Mouse (Mus musculus) megakaryocyte, adult 5-6 weeks (primary cell): ENCODE data around the gene Ugt1a9. TPM values are rescaled to one million over a fixed set of nuclear protein-coding genes. Genes with fewer than 3 reads are reported as not detected.

Experiments used
- ATAC-seq: 2 replicates; pipeline ENCODE4 v1.8.0; 2016; ENCODE audit warnings: mild to moderate bottlenecking, inconsistent platforms; ENCODE audit not compliant: poor library complexity, severe bottlenecking
- total RNA-seq, 2 experiments: library from RNA; stranded (forward) in 1 of 2; stranded (reverse) in 1 of 2; fragments of 153-499, 151-499 nt in 1 of 2; fragments of 221-1000, 200-1000 nt in 1 of 2; gene quantifications; 2 replicates each; pipeline versions ENCODE4 v1.2.3 to v1.2.4; 2015 to 2017

The Ugt1a9 gene
- total RNA-seq, 2 experiments from 2014 or later, result not detected

DNA sequence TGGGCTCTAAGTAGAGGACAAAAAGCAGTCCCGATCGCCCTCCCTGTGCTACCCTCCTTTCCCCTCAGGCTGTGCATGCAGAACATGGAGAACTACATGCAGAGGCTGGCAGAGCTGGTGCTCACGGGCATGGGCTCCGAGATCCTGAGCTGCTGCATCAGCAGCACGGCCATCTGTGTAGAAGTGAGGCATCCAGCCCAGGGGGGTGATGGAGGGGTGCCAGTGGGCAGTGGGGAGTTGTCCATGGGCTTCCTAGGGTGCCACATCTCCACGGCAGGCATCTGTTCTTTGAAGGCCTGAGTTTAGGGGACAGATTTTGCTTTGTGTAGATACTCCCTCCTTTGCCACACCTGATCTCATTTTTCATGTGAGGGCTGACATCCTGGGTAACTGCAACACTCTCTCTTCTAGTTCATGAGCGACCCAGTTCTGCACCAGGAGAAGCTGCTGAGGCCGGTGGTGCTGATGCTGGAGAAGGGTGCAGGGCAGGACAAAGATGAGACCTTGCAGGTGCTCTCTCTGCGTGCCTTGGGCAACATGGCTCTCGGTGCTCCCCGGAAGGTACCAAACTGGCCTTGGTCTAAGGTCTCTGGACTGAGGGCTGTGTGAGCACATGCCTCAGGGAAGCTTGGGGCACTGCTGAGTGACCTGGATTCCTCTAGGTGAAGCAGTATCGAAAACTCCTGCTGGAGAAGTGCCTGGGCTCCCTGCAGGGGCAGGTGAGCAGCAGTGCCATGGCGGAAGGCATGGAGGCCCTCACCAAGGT, 185.6 kb downstream of the Ugt1a9 start:
- no peak for ATAC-seq

DNA sequence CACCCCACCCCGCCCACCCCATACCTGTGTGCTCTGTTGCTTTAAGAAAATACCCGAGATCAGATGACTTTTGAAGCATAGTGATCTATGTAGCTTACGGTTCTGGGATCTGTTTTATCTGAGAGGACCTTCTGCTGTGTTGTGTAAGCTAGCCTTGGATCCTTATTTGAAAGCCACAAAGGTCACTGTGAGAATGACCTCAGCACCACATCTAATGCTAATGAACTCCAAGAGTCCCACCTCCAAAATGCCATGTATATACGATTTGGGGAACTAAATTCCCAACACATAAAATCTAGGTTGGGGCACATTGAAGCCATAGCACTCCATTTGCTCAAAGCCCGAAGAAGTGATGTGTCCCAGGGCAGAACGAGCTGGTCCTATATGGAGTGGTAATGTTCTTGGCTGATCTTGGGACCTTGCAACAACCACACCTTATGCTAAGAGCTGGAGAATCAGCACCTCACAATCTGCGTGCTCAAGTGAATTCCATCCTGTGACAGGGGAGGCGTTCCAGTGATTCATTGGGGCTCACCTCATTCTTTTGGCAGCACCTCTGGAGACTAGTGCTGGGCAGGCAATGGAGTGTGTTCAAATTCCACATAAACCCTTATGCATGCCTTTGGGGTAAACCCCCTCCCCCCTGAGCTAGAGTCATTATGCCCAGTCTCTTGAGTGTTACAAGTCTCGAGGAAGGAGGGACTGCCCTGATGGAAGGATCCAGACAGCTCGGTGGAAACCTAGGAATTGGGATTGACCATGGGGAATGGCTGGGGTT, 186.5 kb downstream of the Ugt1a9 start:
- no peak for ATAC-seq

DNA sequence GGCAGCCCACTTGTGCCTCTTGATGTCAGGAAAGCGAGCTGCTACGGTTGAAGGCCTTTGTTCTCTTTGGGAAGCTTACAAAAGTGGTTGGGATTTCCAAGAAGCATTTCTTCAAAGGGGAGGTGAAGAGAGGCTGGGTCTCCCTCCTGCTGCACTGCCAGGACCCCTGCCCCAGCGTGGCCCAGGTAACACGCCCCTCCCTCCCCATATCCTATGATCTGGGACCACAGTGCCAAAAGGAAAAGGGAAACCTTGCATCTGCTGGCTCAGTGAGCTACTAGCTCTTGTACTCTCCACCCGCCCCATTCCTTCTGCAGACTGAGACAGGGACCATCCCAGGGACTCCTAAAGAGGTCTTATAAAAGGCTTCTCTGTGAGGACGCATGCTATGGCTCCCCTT, 187.1 kb downstream of the Ugt1a9 start:
- no peak for ATAC-seq

DNA sequence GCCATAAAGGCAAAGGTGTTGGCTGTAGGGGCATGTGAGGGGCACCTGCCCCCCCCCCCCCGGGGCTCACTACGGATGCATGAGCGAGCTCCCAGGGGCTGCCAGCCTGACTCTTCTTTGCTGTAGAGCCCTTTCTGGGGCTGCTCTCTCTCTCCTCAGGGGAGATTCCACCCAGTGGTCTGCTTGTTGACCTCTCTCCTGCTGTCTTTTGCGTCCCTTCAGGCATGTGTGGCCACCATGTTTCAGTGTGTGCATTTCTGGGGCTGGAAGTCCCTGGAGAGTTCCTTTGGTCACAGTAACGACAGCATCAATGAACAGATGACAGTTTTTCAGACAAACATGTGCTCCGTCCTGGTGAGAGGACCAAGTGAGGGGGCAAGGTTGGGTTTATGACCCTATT, 187.8 kb downstream of the Ugt1a9 start:
- no peak for ATAC-seq

GRCm38 (mm10) chr1:88258881-88259642, 188.5 kb downstream of the Ugt1a9 start:
- ATAC-seq, result no peak

DNA sequence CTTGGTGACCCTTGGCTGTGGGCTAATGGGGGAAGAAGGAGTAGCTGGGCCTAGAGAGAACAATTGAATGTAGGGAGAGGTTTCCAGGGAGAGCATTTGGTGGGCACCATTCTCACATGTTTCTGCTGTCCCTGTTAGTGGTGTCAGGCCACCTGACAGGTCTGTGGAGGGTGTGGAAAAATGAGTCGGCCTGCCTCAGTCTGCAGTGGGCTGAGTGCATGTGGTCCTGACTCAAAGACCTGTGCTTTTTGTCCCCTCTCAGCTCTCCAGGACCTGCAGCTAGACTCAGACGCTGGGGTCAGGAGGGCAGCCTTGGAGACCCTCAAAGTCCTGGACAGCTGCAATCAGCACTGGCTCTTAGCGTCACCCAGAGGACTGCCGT, 189.0 kb downstream of the Ugt1a9 start:
- no peak for ATAC-seq

GRCm38 (mm10) chr1:88260114-88260513, 189.5 kb downstream of the Ugt1a9 start:
- ATAC-seq, result peak; percentile 22

- ATAC-seq, result peak; percentile 48
Measured at GRCm38 (mm10) chr1:88260604-88261377, 190.2 kb downstream of the Ugt1a9 start.

GRCm38 (mm10) chr1:88261706-88262105, 191.1 kb downstream of the Ugt1a9 start:
- ATAC-seq, result no peak

DNA sequence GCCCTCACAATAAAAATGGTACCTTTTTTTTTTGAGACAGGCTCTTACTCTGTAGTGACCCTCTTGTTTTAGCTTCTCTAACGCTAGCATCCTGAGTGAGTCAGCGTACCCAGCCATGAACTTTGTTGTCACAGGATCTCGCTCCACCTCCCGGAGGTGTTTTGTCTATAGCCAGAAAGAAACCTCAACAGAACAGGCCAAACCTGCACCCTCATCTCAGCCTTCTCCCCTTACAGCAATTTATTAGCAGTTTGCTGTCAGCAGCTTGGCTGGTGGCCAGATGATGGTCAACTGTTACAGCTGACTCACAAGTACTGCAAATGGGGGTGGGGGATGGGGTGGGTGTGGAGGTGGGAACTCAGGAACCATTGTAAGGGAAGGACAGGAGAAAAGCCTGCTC, 191.7 kb downstream of the Ugt1a9 start:
- 0 out of 2 replicates have a peak, but pooled peaks have one; percentile 2 for ATAC-seq

- ATAC-seq, result no peak
Measured at GRCm38 (mm10) chr1:88262961-88263360, 192.4 kb downstream of the Ugt1a9 start.

DNA sequence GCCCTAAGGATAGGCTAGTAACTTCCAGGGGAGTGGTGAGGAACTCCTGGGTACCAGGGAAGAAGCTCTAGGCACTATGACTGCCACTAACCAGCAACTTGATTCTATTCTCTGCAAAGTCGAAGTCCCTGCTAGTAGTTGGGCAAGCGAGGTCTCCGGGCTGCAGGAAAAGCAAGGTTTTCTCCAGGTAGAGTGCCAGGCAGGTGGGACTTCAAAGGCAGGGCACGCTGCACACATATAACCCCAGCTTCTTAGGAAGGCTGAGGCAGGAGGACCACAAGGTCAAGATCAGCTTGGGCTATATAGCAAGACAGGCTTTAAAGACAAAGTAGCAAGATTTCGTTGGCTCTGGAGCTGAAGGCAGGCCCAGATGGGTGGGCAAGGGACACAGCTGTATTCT, 193.2 kb downstream of the Ugt1a9 start:
- ATAC-seq, result no peak

DNA sequence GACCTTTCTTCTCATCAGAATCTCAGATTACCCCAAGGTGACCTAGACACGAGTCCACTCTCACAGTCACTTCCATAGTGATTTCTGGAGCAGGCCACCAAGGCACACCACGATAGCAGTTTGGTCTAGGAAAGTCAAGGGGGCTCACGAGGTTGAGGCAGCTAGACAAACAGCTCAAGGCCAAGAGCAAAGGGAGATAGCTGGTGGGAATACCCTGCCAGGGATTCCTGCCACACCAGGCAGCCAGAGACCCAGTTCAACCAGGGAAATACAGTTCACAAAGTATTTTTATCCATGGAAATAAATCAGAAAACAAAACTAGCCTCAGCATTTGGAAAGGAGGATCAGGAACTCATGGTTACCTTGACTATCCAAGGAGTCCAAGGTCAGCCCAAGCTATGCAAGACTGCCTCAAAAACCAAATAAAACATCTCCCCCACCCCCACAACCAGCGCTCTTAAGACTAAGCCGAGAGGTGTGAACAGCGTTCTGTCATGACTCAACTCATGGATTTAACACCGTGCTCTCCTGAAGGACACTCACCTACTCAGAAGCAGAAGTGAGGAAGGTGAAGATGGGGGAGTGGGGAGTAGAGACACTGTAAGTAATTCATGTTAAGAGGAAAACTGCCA, 193.8 kb downstream of the Ugt1a9 start:
- no peak for ATAC-seq

DNA sequence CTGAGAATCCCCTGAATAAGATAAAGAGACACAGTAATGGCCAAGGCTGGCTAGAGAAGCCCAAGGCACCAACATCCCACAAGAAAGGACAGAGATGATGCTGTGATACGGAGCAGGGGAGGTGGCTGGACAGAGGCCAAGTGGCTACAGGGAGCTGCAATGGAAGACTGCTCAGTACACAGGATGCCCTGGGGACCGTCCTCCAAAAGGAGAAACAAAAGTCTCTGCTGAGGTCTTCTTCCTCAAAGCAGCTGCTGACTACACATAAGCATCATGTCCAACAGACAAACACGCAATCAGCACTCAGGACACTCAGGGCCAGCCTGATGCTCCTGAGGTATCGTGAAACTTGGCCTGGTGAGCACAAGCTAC, 194.3 kb downstream of the Ugt1a9 start:
- ATAC-seq, result no peak

DNA sequence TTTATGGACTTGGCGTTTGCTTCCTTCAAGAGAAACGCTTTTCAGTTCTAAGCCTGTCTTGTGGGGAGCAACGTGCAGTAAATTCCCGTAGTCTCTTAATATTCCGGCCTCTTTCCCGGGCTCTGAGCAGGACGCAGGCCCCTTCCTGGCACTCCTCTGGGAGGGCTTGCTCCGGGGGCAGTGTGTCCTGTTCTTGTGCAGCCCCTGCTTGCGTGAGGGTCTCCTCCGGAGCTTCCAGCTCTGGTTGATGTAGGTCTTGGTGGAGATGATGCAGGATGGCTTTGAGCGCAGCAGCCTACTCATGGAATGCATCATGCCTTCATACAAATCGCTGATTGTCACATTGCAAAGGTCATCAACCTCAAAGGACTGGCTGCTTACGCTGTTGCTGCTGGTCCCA, 195.5 kb downstream of the Ugt1a9 start:
- no peak for ATAC-seq

GRCm38 (mm10) chr1:88267489-88267888, 196.9 kb downstream of the Ugt1a9 start:
- no peak for ATAC-seq

- no peak for ATAC-seq
Measured at GRCm38 (mm10) chr1:88268070-88268469, 197.5 kb downstream of the Ugt1a9 start.
